Mouse (Mus musculus) lung, postnatal 0 days (tissue): ENCODE measurements around the gene Dgki.

ENCODE experiments used
- CTCF ChIP-seq: IDR thresholded peaks from 2 replicates; pipeline ENCODE4 v1.5.1; 2016; ENCODE audit warnings: antibody characterized with exemption, mild to moderate bottlenecking
- EP300 ChIP-seq: IDR thresholded peaks from 2 replicates; pipeline ENCODE4 v1.6.1; 2016; ENCODE audit warnings: antibody characterized with exemption, mild to moderate bottlenecking, control low read depth

GRCm38 (mm10) chr6:37046152-37046788, 253.7 kb downstream of the Dgki start:
- peak; percentile 91 for TF ChIP-seq CTCF
- TF ChIP-seq EP300, result no peak
